Mouse (Mus musculus) right cerebral cortex, adult 18-20 months (tissue): ENCODE data around the gene Lhx1.
A peak's percentile ranks its signal among the peaks of the same experiment; 100 is the strongest.

Experiments
- DNase-seq: peaks from one replicate; pipeline ENCODE4 v3.0.0; 2022; ENCODE audit warnings: mixed read lengths

The Lhx1 gene

GRCm38 (mm10) chr11:84524511-84525270, 644 bp downstream of the Lhx1 start:
- no peak for DNase-seq

- no peak for DNase-seq
Measured at GRCm38 (mm10) chr11:84523841-84524510, 1.4 kb downstream of the Lhx1 start.

DNA sequence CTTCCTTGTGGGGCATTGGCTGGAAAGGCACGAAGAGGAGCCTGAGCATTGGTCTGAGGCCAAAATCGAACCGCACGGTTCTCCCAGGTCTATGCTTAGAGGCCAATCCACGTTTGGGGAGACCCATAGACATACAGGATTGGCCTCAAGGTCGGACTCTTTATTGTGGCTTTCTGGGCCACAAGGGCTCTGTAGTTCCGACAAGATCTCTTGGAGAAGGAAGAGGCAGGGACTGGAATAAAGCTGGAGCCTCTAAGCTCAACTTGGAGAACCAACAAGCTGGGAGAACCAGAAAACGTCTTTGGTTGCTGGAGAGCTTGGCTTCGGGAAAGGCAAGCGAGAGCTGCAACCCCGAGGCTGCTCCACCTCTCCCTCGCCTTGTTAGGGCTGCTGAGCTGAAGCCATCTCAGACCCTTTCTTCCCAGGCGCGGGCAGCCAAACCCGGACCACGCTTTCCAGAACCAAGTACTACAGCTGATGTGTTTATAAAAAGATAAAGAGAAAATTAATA, 2.0 kb downstream of the Lhx1 start:
- no peak for DNase-seq

DNA sequence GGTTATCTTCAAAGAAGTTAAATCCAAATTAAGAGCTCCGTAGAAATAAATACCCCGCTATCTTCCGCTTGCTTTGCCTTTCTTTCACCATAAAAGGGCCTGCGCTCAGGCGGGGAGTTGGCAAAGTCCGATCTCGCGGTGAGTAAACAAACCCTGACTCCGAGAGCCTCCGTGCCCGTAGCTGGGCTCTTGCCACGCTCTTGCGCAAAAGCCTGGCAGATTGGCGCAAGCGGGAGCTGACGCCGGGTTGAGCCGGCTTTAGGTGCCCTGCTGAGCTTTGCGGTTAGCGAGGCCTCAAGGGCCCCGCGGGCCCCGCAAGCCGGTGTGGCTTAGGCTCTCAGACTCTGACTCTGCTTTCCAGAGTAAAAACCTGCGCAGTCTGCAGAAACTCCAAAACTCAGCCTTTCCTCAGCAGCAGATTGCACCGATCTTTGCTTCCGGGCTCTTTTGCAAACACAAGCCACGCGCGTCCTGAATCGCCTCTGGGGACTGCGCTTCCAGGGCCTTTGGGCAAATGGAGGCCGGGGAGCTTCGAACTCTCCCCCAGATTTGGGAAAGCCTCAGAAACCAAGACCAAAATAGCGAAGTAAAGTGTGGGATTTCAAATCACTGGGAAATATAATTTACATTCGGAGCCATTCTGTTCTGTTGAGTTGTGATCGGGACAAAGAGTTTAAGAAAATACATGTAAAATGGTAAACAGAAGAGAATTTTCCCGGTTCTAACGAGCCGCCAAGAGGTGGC, 2.6 kb downstream of the Lhx1 start:
- no peak for DNase-seq

GRCm38 (mm10) chr11:84521751-84522299, 3.5 kb downstream of the Lhx1 start:
- DNase-seq = no peak

- no peak for DNase-seq
Measured at GRCm38 (mm10) chr11:84521071-84521390, 4.3 kb downstream of the Lhx1 start.

DNA sequence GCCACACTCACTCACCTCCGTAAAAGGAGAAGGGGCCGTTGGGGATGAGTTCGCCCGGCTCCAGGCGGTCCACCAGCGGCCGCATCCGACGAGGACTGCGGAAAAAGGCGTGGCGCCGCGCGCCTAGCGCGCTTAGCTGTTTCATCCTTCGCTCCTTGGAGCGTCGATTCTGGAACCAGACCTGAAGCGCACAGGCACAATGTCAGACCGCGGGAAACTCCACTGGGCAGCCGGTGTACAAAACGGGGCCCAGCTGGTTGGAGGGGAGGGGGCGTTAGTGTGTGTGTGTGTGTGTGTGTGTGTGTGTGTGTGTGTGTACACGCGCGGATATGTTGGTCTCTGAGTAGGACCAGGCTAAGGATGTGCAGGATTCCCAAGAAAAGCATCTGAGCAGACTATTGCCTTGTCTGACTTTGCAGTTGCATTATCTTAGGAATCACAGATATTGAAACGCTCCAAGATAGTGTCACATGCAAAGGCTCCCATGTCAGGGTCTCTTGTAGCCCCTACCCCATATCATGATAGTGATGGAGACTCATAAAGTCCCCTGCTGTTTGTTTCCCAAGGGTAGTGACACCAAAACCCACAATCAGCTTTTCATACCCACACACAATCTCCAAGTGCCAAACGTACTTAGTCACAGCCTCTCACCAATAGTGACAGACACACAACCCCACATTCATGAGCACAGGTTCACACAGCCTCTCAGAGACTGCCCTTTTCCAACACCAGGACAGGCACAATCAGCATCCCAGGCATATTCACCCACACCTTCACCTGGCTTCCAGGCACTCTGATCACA, 4.9 kb downstream of the Lhx1 start:
- DNase-seq = no peak

- no peak for DNase-seq
Measured at GRCm38 (mm10) chr11:84519576-84520268, 5.6 kb downstream of the Lhx1 start.

DNA sequence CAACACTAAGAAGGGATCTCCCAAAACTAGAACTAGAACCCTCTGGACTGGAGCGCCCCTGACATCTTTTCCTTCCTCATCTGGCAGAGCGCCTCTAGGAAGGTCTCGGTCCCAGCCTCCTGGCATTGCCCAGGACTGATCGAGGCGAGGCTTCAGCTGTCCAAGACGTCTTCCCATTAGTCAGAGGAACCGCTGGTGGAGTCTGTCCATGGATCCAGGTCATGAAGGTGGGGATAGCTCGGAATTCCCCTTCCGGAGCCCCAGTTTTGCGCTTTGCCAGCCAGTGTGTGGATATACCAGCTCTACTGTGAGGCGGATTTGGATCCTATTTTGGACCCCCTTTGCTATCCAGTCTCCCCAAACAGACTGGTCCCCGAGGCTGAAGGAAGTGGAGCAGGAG, 6.3 kb downstream of the Lhx1 start:
- no peak for DNase-seq

- DNase-seq = no peak
Measured at GRCm38 (mm10) chr11:84518261-84518660, 7.1 kb downstream of the Lhx1 start.

DNA sequence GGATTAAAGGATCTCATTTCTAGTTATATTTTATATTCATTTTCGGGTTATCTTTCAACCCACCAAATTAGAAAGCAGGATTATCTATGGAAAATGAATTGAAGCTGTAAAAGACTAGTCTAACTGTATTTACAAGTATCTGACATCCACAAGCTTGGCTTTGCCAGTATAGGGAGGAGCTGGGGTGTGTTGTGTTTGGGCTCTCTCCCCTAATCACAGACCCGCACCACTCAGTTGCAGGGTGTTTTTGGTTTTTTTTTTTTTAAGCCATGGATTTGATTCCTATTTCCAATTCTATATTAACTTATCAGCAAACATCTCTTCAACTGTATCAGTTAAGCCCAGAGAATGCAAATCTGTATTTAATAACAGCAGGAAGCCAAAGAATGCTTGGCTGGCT, 7.9 kb downstream of the Lhx1 start:
- DNase-seq = no peak

GRCm38 (mm10) chr11:84516501-84517240, 8.7 kb downstream of the Lhx1 start:
- DNase-seq = no peak

DNA sequence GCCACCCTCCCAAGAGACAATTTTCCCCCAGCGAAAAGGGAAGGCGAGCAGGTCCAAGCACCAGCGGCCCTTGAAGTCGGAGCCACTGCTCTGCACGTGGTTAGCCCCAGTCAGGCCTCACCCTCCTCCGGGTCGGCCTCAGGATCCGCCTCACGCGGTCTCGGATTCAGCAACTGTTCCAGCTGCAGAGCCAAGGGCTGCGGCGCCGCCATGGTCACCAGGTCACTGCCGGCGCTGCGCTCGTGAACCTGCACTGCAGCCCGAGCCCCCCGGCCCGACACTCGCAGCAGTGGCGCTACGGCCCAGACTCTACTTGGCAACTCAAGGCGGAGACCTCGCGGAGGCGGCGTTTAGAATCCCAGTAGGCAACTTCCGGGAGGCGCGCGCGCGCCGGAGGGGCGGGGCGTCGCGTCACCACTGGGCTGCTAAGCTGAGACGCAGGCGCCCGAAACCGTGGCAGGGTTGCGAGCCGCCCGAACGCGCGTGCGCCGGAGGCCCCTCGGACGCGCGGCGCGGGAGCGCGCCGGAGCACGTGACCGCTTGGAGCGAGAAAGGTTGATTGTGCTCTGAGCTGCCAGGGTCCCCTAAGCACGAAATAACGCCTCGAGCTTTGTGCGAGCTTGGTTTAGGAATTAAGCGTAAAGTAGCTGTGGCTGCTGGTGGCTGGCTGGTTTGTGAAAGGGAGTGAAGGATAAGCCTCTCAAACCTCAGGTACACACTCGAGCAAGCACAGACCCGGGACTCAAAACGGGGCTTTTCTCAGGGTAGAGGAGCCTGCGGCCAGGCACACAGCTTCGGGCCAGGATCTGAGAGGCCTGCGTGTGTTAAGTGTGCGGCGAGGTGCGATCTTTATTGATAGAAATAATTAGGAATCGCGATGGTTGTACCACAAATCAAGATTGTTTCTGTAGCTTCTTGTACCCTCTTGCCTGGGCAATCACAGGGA, 11.9 kb downstream of the Lhx1 start, which contains the start of gene Aatf:
Aatf (minus strand) TSS at position 352 of the 946 bp plus-strand sequence.
- peak; percentile 96 for DNase-seq

DNA sequence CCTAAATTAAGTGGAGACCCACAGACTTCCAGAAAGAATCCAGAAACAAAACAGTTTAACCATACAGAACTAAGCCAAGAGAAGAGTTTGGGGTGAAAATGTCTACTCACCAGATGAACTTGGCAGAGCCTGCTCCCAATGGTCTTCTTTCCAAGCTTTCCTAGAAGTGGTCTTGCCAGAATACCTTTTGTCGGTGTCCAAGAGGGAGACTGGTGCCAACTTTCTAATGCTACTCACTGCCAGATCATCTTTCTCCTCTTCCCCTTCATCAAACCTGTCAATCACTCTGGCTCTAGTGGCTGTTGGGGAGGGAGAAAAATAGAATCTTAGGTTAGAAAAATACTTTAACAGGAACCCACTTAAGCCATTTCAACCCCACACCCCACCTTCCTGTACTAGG, 13.3 kb downstream of the Lhx1 start:
- no peak for DNase-seq

GRCm38 (mm10) chr11:84504296-84504695, 21.0 kb downstream of the Lhx1 start:
- DNase-seq = no peak

- no peak for DNase-seq
Measured at GRCm38 (mm10) chr11:84497944-84498343, 27.4 kb downstream of the Lhx1 start.

DNA sequence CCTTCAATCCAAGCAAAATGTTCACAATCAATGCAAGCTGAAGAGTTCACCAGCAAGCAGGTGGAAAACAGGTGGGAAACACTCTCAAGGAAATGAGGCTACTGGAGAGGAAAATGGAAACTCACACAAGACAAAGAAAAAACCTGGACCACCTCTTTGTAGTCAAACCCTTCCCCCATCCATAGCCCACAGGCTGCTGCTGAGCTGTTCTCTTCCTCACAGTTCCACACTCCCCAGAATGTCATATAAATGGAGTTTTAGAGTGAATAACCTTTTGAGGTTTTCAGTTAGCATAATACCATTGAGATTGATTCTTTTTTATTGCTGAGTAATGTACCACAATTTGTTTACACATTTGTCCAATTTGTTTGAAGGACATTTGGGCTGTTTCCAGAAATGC, 28.4 kb downstream of the Lhx1 start:
- DNase-seq = no peak

DNA sequence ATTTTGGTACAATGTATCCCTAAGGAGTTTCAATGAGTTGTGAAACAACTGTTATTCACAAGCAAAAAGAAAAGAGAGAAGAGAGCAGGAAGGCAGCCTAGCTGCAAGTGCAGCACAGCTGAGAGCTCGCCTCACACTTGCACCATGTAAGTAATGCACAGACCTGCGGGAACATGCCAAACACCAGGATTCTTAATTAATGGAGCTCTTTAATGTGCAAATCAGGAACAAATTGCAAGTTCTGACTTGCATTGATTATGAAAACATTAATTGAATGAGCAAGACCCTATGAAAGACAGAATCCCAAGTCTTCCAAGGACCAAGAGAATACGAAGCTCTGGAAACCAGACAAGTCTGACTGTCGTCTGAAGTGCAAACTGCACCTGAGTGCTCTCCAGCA, 29.6 kb downstream of the Lhx1 start:
- DNase-seq = no peak

- no peak for DNase-seq
Measured at GRCm38 (mm10) chr11:84481661-84482060, 43.7 kb downstream of the Lhx1 start.

- no peak for DNase-seq
Measured at GRCm38 (mm10) chr11:84480451-84480850, 44.9 kb downstream of the Lhx1 start.
